ENCODE assay signal across 8 mouse cellular contexts in genomic region chr14:54417623-54418081, GRCm38 (mm10). TPM values are rescaled to one million over a fixed set of nuclear protein-coding genes. Genes with fewer than 3 reads are reported as not detected.
DNase-seq lines count a peak whose midpoint lies in the region; ATAC-seq and TF ChIP-seq lines count a peak whose summit lies in the region.

TSS of gene Slc7a7 (minus strand) at chr14:54417780.

- no peak for TF ChIP-seq EP300 in liver, postnatal 0 days (IDR thresholded peaks at IDR 0.05; ENCODE audit: low read depth)

- peak; percentile 30; the same call in 1 of the 2 replicates for ATAC-seq in hindbrain, embryonic 11.5 days (ENCODE audit: low FRiP score)
- ATAC-seq in liver, postnatal 0 days: peak; percentile 73
- ATAC-seq in stomach, embryonic 15.5 days (ENCODE audit: insufficient read depth, low FRiP score, low read depth): no peak

- no peak within 1 kb of the TSS for H3K9ac ChIP-seq in hindbrain, embryonic 11.5 days (ENCODE audit: low read depth, low read length)
- peak within 1 kb of the TSS; percentile 45 for H3K9ac ChIP-seq in liver, postnatal 0 days (replicated peaks)
- H3K9ac ChIP-seq in stomach, embryonic 15.5 days: no peak within 1 kb of the TSS

- H3K9me3 ChIP-seq in heart, embryonic 10.5 days: no peaks in the 10 kb centered on the region
- no peaks in the 10 kb centered on the region for H3K9me3 ChIP-seq in hindbrain, embryonic 11.5 days (ENCODE audit: control insufficient read depth, low read length)
- no peaks in the 10 kb centered on the region for H3K9me3 ChIP-seq in liver, postnatal 0 days (ENCODE audit: low read length)
- no peaks in the 10 kb centered on the region for H3K9me3 ChIP-seq in stomach, embryonic 15.5 days

- 3% methylated on average over 19 of the region's 19 CpGs for WGBS in heart, embryonic 10.5 days
- WGBS in hindbrain, embryonic 11.5 days: 5% methylated on average over 19 of the region's 19 CpGs
- WGBS in liver, postnatal 0 days (ENCODE audit: insufficient replicate concordance): 11% methylated on average over 19 of the region's 19 CpGs
- WGBS in stomach, embryonic 15.5 days: 16% methylated on average over 19 of the region's 19 CpGs

- H3K4me2 ChIP-seq in hindbrain, embryonic 11.5 days (replicated peaks; ENCODE audit: low read depth, low read length): no peak within 1 kb of the TSS
- H3K4me2 ChIP-seq in liver, postnatal 0 days (ENCODE audit: low read depth, low read length): peak within 1 kb of the TSS; percentile 76
- peak within 1 kb of the TSS; percentile 34 for H3K4me2 ChIP-seq in stomach, embryonic 15.5 days

- no peaks in the 10 kb centered on the region for H3K36me3 ChIP-seq in heart, embryonic 10.5 days
- no peaks in the 10 kb centered on the region for H3K36me3 ChIP-seq in hindbrain, embryonic 11.5 days (ENCODE audit: control insufficient read depth, insufficient read depth, low read length)
- no peaks in the 10 kb centered on the region for H3K36me3 ChIP-seq in liver, postnatal 0 days (replicated peaks; ENCODE audit: insufficient read depth, low read length)
- H3K36me3 ChIP-seq in stomach, embryonic 15.5 days: no peaks in the 10 kb centered on the region

- peak; percentile 71 for TF ChIP-seq CTCF in liver, postnatal 0 days (IDR thresholded peaks at IDR 0.05; ENCODE audit: low read depth)

- peaks cover 5% of the 10 kb centered on the region; the same call in 1 of the 2 replicates for H3K27me3 ChIP-seq in heart, embryonic 10.5 days (ENCODE audit: insufficient read depth, poor library complexity, severe bottlenecking)
- H3K27me3 ChIP-seq in hindbrain, embryonic 11.5 days (ENCODE audit: control insufficient read depth, insufficient read depth, low read length): peaks cover 16% of the 10 kb centered on the region
- H3K27me3 ChIP-seq in liver, postnatal 0 days (ENCODE audit: insufficient read depth, low read length): no peaks in the 10 kb centered on the region
- H3K27me3 ChIP-seq in stomach, embryonic 15.5 days (replicated peaks): no peaks in the 10 kb centered on the region

- H3K4me3 ChIP-seq in heart, embryonic 10.5 days: peak within 1 kb of the TSS; percentile 52
- H3K4me3 ChIP-seq in hindbrain, embryonic 11.5 days (ENCODE audit: low read depth, low read length): no peak within 1 kb of the TSS
- H3K4me3 ChIP-seq in liver, postnatal 0 days (ENCODE audit: low read depth, low read length): peak within 1 kb of the TSS; percentile 20
- H3K4me3 ChIP-seq in stomach, embryonic 15.5 days (replicated peaks): no peak within 1 kb of the TSS; the same call in 1 of the 2 replicates

- DNase-seq in heart, embryonic 10.5 days (ENCODE audit: low spot score): no peak
- no peak for DNase-seq in heart, adult 8-10 months (ENCODE audit: low spot score)
- DNase-seq in c-Kit-positive CD71-negative TER-119-negative erythroid progenitor cells, embryonic 14.5 days (ENCODE audit: low read depth): peak; percentile 70
- DNase-seq in hindbrain, embryonic 11.5 days (ENCODE audit: low spot score): peak; percentile 50
- peak; percentile 73 for DNase-seq in liver, postnatal 0 days
- DNase-seq in urinary bladder, adult 2 months (ENCODE audit: low spot score): no peak
- DNase-seq in thymus, postnatal 25 days: no peak

- peak within 1 kb of the TSS; percentile 84 for H3K27ac ChIP-seq in heart, embryonic 10.5 days
- H3K27ac ChIP-seq in hindbrain, embryonic 11.5 days (ENCODE audit: low read depth, low read length): no peak within 1 kb of the TSS
- peak within 1 kb of the TSS; percentile 53 for H3K27ac ChIP-seq in liver, postnatal 0 days (ENCODE audit: low read depth)
- H3K27ac ChIP-seq in stomach, embryonic 15.5 days: no peak within 1 kb of the TSS

- peaks cover 33% of the 10 kb centered on the region for H3K4me1 ChIP-seq in heart, embryonic 10.5 days
- H3K4me1 ChIP-seq in hindbrain, embryonic 11.5 days (replicated peaks; ENCODE audit: control insufficient read depth, insufficient read depth, low read length): no peaks in the 10 kb centered on the region
- peaks cover 25% of the 10 kb centered on the region for H3K4me1 ChIP-seq in liver, postnatal 0 days (ENCODE audit: insufficient read depth)
- peaks cover 26% of the 10 kb centered on the region for H3K4me1 ChIP-seq in stomach, embryonic 15.5 days

RNA-seq across cellular contexts. Expression of gene Slc7a7, which starts in this region (rescaled TPM):
- polyA plus RNA-seq in heart, embryonic 10.5 days (2016; fragmentation: Nextera tagmentation; extraction: Ambion mirVana): 6.2 and 8.4 TPM in 2 replicates
- 1 to 10 TPM; 3.8 to 6.4 (median 5.1) TPM for total RNA-seq in heart, adult 8-10 months (2022)
- 4.3 and 4.8 TPM in 2 replicates for polyA plus RNA-seq in hindbrain, embryonic 11.5 days (2014; fragmentation: Nextera tagmentation; extraction: Ambion mirVana)
- polyA plus RNA-seq in liver, postnatal 0 days (2015; fragmentation: Nextera tagmentation; extraction: Ambion mirVana): 5.0 and 5.1 TPM in 2 replicates
- 17.0 and 19.9 TPM in 2 replicates for polyA plus RNA-seq in stomach, embryonic 15.5 days (2015; fragmentation: Nextera tagmentation; extraction: Ambion mirVana)
- 8.9 TPM in 2 replicates for polyA plus RNA-seq in urinary bladder, adult 2 months (2012; rRNA removed)

Comparison
In these comparisons a context has a peak if more than half of its experiments do, and no peak if none do; other contexts are left out.
1. DNase-seq: peak in c-Kit-positive CD71-negative TER-119-negative erythroid progenitor cells, embryonic 14.5 days (single experiment), hindbrain, embryonic 11.5 days (single experiment) and liver, postnatal 0 days (single experiment); none in heart, embryonic 10.5 days (single experiment), heart, adult 8-10 months (single experiment), urinary bladder, adult 2 months (single experiment) and thymus, postnatal 25 days (single experiment).
2. H3K27ac ChIP-seq: peak in heart, embryonic 10.5 days (single experiment) and liver, postnatal 0 days (single experiment); none in hindbrain, embryonic 11.5 days (single experiment) and stomach, embryonic 15.5 days (single experiment).
3. H3K4me3 ChIP-seq: peak in heart, embryonic 10.5 days (single experiment) and liver, postnatal 0 days (single experiment); none in hindbrain, embryonic 11.5 days (single experiment) and stomach, embryonic 15.5 days (single experiment).